Mouse (Mus musculus) lung, adult 18-20 months (tissue): Measurements from ENCODE around the gene Mrgprg.

Source experiments
- DNase-seq, 2 experiments: peaks; one replicate each; pipeline ENCODE4 v3.0.0; 2022; ENCODE audit warnings: mixed read lengths in 2 of 2

Mrgprg gene

DNA sequence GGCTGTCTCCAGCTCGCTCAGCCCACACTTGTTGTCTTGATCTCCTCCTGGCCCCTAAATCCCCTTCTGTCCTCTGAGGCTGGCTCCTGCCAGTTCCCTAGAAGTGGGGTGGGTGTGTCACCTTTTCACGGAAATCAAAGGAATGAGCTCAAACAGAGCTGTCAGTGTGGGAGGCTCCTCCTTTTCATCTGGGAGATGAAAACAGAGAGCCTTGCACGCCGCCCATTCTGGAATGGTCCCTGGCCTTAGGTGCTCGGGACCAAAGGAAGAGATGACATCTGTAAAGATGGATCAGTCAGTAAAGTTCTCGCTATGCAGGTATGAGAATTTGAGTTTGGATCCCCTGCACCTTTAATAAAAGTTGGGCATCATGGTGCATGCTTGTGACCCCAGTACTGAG, at the start of gene Mrgprg:
Gene Mrgprg, minus strand, starts transcription at position 101 of the 400 bp plus-strand sequence.
- DNase-seq: no peak

DNA sequence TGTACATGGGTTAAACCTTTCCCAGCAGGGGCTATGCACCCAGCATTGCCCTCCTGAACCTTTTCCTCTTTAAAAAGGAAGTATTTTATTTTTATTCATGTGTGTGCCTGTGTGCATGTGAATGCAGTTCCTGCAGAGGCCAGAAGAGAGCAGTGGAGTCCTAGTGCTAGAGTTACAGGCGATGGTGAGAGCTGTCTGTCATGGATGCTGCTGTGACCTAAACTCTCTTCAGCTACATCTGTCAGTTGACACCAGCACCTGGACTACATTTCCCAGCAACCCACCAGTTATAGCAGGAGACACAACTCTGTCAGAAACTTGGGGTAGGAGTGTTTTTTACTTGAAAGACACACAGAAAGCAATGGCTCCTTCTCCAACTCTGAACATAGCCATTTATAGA, 42.1 kb upstream of the Mrgprg start:
- DNase-seq: peak in 1 of 2 experiments; percentile 5

DNA sequence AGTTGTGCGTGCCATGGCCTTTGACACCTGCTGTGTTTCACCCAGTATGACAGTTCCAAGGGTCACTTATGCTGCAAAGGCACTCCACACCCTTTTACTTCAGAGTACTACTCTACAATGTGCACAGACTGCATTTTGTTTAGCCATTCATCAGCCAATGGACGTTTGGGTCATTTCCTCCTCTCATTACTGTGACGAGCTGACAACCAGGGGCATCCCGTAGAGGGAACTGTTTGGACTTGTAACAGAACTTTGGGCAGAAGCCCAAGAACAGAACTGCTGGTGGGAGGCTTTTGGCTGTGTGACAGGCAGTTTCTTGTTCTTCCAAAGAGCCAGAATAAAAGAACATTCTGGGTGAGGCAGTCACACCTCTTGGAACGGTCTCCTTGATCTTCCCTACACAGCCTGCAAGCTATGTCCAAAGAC, 38.4 kb upstream of the Mrgprg start:
- peak in 1 of 2 experiments; percentile 33 for DNase-seq

DNA sequence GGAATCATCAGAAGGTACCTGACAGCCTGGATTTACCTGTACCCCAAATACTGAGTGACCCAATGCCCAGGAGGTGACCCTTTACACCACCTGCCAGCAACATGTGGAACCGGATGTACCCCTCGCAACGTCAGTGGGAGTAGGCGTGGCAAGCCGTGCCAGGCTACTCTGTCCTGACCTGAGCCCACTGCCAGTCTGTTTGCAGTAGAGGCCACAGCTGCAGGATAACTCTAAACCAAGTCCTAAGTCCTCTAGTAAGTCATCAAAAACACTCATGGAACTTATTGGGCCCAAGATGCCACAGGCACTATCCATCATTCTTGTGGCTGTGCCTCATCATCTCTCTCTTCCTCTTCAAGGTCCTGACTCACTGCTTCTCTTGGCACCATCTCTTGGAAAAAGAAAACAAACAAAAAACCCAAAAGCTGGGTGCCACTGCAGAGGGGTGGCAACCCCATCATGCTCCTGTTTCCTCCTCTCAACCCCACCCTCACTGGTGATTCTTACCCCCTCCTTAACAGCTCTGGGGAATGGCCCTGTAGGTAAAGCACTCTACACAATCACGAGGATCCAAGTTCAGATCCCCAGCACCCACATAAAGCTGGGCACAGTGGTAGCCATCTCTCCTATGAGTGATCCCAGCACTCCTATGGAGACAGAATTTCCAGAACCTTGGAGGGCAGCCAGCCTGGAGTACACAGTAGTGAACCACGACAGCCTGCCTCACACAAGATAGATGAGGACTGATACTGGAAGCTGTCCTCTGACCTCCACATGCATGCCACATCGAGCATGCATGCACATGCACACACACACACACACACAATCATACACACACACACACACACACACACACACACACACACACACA, 34.6 kb upstream of the Mrgprg start:
- no peak for DNase-seq

DNA sequence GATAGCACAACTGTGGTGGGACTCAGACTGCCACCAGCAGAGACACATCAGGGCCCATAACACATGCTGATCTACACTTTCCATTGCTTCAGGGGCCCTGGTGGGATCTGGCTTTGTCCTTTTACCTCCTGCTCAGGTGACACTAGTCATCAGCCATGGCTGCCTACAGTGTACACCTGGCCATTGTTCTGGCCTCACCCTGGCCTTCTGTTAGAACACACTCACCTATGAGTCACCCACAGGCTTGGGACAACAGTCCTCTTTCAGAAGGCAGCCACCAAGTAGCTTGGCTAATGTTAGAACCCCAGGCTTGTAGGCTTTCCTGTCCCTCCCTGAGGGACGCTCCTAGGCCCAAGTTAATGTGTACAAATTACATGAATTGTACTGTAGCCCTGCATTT, 34.0 kb upstream of the Mrgprg start:
- DNase-seq: peak in 1 of 2 experiments; percentile 7

DNA sequence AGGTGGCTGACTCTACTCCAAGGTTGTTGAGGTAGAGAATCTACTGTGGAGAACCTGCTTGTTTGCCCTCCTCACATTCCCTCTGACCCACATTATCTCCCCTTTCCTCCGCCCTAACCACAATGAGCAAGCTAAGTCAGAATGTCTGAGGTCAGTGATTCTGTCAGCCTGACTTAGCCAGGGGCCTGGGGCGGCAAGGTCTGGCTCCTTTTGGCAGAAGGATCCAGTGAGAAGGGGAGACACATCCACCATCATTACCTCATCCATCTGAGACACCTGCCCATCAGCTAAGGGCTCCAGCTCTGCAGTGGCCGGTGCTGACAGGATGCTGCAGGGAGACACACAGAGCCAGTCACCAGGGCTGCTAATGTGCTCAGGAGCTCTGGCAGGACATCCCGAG, 32.0 kb upstream of the Mrgprg start:
- DNase-seq: no peak

DNA sequence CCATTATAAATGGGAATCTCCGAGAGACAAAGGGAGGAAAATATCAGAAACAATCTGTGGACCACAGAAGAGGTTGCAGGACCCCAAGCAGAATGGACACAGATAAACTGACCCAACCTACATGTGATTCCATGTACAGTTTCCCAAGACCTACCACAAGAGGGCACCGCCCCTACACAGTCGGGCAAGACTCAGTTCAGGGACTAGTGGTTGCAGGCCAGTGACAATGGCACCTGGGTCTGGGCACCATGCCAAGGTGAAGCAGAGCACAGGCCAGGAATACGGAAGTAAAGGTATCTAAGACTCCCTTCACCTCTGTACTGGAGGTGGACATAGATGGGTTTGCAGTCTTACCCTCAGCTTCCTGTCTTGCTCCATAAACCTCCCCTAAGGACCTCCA, 26.3 kb upstream of the Mrgprg start:
- DNase-seq: peak; percentile 76 to 81

DNA sequence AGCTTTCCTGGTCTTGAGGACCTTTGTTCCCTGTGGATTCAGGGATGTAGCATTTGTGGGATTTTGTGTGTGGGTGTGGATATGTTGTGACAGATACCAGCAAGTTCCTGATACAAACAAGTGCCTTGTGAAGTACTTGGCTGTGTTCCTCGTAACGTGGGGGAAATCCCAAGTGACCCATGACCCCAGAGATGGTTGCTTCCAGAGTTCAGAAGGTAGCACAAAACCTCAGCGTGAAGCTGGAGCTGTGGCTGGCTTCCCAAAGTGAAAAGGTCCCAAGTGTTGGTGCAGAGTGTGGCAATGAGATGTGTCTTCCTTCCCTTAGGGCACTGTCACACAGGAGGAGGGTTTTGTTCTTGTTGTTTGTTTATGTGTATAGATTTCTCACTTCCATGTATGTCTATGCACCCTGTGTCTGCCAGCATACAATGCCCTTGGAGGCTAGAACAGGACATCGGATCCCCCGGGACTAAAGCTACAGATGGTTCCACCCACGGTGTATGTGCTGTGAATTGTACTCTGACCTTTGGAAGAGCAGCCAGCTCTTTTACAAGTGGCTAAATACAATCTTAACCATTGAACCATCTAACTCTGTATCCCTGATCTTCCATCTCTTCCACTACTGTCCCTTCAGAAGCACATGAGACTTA, 25.7 kb upstream of the Mrgprg start:
- no peak for DNase-seq

DNA sequence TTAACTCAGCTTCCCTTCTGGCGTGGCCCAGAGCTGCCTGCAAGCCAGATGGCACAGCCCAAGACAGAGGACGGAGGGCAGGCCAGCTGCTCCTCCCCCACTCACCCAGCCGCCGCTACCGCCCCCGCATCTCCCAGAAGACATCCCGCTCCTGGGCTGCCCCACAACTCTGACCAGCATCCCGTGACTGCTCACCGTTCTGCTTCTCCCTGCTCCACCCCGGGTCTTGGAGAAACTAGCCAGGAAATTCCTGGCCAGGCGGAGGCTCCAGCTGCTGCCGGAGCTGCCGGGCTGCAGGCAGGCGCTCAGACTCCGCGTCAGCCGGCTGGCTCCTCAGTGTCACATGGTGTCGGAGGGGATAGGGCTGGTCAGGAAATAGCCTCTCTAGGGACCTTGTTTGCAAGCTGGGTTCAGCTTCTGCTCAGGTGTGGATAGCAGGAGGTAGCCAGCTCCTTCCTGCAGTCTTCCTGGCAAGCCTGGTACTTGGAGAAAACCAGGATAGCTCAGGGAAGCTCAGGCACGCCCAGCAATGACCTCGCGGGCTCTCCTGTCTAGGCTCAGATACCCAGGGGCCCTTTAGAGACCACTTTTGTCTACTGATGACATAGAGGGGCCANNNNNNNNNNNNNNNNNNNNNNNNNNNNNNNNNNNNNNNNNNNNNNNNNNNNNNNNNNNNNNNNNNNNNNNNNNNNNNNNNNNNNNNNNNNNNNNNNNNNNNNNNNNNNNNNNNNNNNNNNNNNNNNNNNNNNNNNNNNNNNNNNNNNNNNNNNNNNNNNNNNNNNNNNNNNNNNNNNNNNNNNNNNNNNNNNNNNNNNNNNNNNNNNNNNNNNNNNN, 17.4 kb upstream of the Mrgprg start, which contains the start of gene Mrgpre:
Gene Mrgpre, minus strand, starts transcription at position 505 of the 834 bp plus-strand sequence.
- DNase-seq: peak; percentile 76 to 79

DNA sequence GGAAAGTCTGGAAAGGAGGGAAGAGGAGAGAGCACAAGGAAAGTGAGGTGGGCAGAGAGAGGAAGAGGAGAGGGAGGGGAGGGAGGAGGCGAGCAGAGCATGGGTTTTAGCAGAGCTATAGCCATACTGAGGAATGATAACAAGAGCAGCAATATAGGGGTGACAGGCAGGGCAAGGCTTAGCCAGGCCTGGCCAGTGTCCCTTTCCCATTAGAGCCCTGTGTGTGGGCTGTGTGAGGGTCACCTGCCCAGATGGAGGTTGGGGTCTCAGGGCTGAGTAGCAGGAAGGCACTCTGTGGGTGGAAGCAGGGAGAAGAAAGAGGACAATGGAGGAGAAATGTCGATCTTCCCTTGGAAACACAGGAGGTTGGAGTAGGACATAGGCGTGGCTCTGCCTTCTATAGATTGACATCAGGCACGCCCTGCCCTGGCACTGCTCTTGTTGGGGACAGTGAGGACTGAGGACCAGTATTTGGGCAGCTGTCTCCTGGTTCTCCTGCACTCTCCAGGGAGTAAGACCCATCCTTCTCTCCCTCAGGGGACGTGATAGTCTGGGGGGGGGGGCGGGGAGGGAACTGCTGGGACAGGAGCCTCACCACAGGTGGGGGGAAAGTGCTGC, 16.7 kb upstream of the Mrgprg start:
- no peak for DNase-seq

DNA sequence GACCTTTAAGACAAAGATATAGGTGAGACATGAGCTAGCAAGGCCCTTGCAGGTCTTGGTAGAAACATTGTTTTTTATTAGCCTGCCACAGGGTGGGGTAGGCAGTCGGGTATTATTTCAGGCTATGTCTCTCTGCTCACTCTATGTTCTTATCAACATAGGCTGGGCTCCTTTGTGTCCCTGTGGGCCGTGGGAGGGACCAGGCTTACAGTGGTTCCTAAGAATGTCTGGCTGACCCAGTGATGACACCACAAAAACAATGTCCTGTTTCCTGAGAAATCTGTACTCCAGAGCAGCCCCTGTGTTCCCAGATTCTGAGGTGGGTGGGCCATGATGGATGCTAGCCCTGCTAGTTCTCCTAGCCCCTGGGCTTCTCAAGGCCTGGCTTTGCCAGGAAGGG, 10.6 kb upstream of the Mrgprg start:
- no peak for DNase-seq

DNA sequence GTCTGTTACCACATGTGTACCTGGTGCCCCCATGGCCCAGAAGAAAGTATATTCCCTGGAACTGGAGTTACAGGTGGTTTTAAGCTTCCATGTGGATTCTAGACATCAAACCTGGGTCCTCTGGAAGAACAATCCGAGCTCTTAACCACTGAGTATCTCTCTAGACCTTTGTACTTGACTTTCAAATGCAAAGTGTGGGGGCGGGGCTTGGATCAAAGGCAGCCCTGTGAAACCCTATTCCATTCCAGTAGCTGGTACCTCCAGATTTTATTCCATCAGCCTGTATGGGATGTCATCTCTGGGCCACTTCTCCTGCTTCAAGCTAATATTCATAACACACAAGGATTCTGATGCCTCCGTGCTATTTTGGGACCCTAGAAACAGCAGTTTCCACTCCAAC, 9.3 kb upstream of the Mrgprg start:
- no peak for DNase-seq

DNA sequence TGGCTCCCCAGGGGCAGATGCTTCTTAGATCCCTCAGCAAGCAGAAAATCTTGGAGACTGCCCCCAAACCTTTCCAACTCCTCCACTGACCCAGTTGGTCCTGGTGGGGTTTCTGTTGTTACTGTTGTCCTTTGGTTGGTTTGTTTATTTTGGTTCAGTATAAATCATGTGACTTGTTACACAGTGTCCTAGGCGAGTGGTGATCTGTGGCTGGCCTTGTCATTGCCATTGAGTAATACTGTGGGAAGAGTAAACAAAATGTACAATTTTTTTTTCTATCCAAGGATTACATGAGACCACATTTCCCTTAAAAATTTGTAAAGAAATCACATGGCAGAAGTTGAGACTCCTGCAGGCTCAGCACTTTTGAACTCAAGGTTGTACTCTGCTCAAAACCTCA, 2.7 kb upstream of the Mrgprg start:
- peak in 1 of 2 experiments; percentile 32 for DNase-seq

DNA sequence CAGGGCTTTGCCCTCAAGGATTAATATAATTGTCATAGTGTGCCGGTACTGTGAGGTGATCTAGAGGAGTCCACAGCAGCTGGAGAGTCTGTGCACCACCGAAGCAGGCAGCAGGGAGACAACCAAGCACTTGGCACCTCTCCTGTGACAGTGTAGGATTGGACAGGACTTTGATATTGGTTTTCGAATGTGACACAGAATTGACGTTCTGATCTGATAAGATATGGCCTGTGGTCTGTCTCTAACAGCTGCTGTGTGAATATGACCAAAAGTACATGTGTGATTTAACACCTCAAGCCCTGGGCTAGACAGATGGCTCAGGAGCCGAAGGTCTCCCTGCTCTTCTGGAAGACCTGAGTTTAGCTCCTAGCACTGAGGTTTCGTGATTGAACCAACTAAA, 1.5 kb upstream of the Mrgprg start:
- DNase-seq: no peak

DNA sequence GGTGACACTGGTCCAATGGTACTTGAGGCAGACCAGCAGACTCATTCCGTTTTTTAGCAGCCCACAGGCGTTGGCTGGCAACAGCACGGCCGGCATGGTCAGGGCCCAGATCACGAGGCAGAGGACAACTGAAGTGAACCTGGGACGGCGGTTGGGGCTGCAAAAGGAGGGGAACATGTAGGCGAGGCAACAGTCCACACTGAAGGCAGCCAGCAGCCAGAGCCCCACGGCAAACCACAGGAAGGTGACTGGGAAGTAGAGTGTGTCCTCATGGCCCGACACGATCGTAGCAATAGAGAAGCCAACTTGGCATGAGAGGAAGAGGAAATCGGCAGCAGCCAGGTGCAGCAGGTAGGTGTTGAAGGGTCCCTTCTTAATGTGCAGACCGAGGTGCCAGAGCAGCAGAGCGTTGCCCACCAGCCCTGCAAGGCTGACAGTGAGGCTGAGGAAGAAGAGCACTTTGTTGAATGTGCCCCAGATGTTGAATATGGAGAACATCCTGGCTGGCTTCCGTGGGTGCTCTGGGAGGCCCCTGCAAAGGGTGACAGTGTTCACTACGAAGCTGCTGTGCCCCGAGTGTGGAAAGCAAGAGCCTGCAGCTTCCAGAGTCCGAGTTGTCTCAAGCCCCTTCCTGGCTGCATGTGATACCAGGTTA, 1.8 kb downstream of the Mrgprg start:
- DNase-seq: no peak

DNA sequence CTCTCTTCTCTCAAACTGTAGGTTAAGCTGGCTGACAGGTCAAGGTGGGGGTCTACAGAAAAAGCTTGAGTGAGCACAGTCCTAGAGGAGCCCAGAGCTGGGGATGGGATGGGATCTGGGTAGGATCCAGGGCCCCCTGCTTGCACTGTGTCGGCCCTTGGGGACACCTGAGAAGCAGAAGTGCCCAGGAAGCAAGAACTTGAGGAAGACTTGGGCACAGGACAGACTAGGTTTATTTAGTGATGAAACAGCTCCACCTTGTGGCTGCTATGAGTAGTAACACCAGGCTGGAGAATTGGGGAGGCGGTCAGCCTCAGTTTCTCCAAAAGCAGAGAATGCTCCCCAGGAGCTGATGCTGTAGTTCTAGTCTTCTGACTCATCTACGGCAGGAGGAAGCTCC, 3.0 kb downstream of the Mrgprg start:
- no peak for DNase-seq

DNA sequence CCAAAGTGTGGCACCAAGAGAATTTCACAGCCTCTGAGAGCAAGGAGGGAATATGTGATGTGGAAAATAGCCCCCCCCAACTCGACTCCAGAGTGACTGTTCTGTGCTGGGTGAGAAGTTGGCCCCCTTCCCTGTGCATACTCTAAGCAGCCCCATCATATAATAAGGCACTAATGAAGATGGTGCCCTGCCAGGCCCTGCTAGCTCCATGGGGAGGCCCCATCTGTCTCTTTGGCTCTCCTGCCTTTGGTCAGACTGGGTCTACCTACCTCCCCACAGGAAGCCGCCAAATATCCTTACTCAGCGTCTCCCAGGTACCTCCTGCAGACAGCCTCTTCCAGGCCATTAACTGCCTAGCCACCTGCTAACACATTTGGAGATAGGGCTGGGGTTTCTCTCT, 7.8 kb downstream of the Mrgprg start:
- no peak for DNase-seq

DNA sequence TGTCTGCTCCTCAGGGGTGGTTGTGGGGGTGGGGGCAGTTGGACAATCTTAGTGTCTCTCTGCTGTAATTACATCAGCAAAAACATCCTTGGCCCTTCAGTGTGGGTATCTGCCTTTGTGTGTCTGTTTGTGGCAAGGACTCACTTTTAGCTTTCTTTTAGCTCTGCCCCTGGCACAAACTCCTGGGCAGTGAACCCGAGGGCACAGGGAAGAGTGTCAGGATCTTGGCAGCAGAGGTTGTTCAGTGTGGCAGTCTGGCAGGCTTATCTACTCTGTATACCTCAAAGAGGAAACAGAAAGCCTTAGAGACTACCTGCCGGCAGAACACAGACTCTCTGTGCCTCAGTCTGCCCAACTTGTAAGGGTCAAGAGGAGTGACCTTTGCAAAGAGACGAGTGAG, 9.1 kb downstream of the Mrgprg start:
- no peak for DNase-seq

DNA sequence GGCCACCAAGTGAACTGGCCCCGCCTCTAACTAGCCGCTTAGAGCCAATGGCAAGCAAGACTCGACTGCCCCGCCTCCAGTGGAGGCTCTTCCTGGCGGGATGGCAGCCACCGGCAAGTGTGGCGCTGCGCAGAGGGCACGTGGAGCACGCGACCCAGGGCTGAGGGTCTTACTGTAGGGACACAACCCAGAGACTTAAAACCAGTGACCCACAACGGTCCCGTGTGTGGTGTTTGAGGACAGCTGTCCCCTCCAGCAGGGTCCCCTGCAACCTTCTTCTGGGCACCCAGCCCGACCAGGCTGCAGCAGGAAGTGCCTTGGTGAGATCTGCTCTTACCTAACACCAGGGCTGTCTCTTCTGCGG, 9.8 kb downstream of the Mrgprg start:
- peak; percentile 88 for DNase-seq

DNA sequence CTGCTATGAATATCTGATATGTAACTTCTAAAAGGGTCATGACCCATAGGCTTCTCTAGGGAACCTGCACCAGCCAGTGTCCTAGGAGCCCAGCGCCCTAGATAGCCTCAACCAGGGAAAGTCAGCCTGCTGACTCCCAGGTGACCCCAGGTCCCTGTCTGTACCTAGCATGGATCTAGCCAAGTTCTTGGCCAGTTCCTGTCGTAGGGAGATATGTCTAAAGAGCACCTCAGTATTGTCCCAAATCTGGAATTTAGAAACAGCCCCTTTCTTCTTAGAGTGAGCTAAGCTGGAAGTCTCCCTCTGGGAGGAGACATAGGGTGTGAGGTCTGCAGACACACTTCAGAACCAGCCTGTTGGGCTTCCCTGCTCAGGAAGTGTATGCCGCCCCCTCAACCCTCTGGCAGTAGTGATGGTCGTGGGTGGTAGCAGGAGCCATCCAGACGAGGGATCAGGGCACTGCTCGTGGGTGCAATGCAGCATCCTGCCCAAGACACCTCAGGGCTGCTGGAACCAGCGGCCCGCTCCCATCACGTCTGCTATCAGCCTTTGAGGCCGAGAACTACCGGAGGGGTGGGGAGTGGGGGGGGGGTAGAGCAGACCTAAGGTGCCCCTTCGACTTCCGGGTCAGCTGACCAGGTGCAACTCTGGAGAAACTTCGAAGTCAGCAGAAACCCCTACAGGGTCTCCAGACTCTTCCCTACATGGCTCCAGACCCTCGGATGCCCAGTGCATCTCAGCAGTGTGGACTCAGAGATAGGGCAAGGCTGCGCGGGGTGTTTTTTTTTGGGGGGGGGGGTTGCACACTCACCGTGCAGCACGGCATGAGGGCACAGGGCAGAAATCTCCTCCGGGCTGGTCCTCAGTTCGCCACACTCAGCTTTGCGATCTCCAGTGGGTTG, 10.4 kb downstream of the Mrgprg start, which contains the start of gene Osbpl5:
Gene Osbpl5, minus strand, starts transcription at position 861 of the 902 bp plus-strand sequence.
- no peak for DNase-seq
